Mouse (Mus musculus) monocyte, adult 2 months (primary cell): ENCODE results near the gene Grik4.

Experiments
- DNase-seq, 2 experiments: peaks; one replicate each; pipeline ENCODE4 v3.0.0; 2022; ENCODE audit warnings: low spot score in 2 of 2, low read depth in 1 of 2

Grik4 gene

GRCm38 (mm10) chr9:42906995-42907394 is 37.3 kb downstream of the Grik4 start:
- DNase-seq = no peak

- DNase-seq = no peak
Observed at GRCm38 (mm10) chr9:42898091-42898591, 46.2 kb downstream of the Grik4 start.

GRCm38 (mm10) chr9:42897361-42898051 is 46.8 kb downstream of the Grik4 start:
- no peak for DNase-seq

GRCm38 (mm10) chr9:42896421-42897210 is 47.7 kb downstream of the Grik4 start:
- DNase-seq = no peak

- DNase-seq = no peak
Observed at GRCm38 (mm10) chr9:42892765-42893164, 51.5 kb downstream of the Grik4 start.

GRCm38 (mm10) chr9:42887930-42888329 is 56.4 kb downstream of the Grik4 start:
- DNase-seq = no peak

GRCm38 (mm10) chr9:42886112-42886766 is 58.1 kb downstream of the Grik4 start:
- DNase-seq = no peak

GRCm38 (mm10) chr9:42885566-42885965 is 58.7 kb downstream of the Grik4 start:
- no peak for DNase-seq

GRCm38 (mm10) chr9:42885123-42885522 is 59.2 kb downstream of the Grik4 start:
- DNase-seq = no peak

GRCm38 (mm10) chr9:42883006-42883759 is 61.1 kb downstream of the Grik4 start:
- no peak for DNase-seq

- no peak for DNase-seq
Observed at GRCm38 (mm10) chr9:42882313-42882712, 62.0 kb downstream of the Grik4 start.

GRCm38 (mm10) chr9:42881040-42881439 is 63.3 kb downstream of the Grik4 start:
- peak in 1 of 2 experiments; percentile 35 for DNase-seq

GRCm38 (mm10) chr9:42878401-42878800 is 65.9 kb downstream of the Grik4 start:
- DNase-seq = no peak

- no peak for DNase-seq
Observed at GRCm38 (mm10) chr9:42872885-42873284, 71.4 kb downstream of the Grik4 start.

GRCm38 (mm10) chr9:42871681-42872080 is 72.6 kb downstream of the Grik4 start:
- peak in 1 of 2 experiments; percentile 64 for DNase-seq

GRCm38 (mm10) chr9:42870257-42870656 is 74.0 kb downstream of the Grik4 start:
- no peak for DNase-seq

- no peak for DNase-seq
Observed at GRCm38 (mm10) chr9:42868508-42868907, 75.8 kb downstream of the Grik4 start.

- DNase-seq = no peak
Observed at GRCm38 (mm10) chr9:42866650-42867049, 77.6 kb downstream of the Grik4 start.

- no peak for DNase-seq
Observed at GRCm38 (mm10) chr9:42865036-42865829, 79.1 kb downstream of the Grik4 start.

- DNase-seq = no peak
Observed at GRCm38 (mm10) chr9:42863360-42863759, 80.9 kb downstream of the Grik4 start.
